Mouse (Mus musculus) gastrocnemius, postnatal 25 days (tissue): ENCODE results near the gene Ror1. TPM values are rescaled to one million over a fixed set of nuclear protein-coding genes. Genes with fewer than 3 reads are reported as not detected.

Experiments
- DNase-seq: peaks from one replicate; pipeline ENCODE4 v3.0.0; 2022
- total RNA-seq, 2 experiments: library from RNA; stranded (reverse); gene quantifications; 1 replicate in 1 of 2; 2 replicates in 1 of 2; pipeline ENCODE4 v1.2.3; 2021

Gene Ror1
- total RNA-seq, 2 experiments from 2014 or later, result 1.9 to 2.4 TPM

- DNase-seq, result no peak
Observed at GRCm38 (mm10) chr4:100116366-100116765, 20.8 kb downstream of the Ror1 start.

DNA sequence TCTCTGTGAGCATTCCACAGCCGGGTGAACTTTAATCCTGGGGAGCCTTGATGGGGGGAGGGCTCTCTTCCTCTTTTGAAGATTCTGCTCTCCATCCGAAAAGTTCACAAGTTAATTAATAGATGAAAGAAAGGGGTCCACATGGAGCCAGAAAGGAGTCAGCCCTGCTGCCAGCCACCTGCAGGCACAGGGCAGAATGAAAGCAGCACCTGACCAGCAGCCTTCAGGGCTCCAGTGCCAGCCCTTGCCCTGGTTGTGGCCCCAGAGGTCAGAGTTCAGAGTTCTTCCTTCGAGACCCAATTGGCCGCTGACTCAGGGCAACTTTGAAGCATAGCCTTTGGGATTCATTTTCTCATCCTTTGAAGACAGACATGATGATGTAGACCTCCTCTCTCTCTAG is 23.1 kb downstream of the Ror1 start:
- no peak for DNase-seq

DNA sequence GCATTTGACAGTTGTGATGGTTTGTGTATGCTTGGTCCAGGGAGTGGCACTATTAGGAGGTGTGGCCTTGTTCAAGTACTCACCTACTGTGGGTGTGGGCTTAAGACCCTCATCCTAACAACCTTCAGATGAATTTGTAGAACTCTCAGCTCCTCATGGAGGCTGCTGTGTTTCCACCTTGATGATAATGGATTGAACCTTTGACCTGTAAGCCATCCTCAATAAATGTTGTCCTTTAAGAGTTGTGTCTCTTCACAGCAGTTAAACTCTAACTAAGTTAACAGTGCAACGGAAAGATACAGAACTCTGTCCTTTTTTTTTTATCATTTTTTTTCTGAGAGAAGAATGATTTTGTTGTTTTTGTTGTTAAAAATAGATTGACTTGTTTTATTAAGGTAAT is 23.8 kb downstream of the Ror1 start:
- no peak for DNase-seq

- no peak for DNase-seq
Observed at GRCm38 (mm10) chr4:100120547-100120946, 25.0 kb downstream of the Ror1 start.

- no peak for DNase-seq
Observed at GRCm38 (mm10) chr4:100122436-100122835, 26.8 kb downstream of the Ror1 start.

DNA sequence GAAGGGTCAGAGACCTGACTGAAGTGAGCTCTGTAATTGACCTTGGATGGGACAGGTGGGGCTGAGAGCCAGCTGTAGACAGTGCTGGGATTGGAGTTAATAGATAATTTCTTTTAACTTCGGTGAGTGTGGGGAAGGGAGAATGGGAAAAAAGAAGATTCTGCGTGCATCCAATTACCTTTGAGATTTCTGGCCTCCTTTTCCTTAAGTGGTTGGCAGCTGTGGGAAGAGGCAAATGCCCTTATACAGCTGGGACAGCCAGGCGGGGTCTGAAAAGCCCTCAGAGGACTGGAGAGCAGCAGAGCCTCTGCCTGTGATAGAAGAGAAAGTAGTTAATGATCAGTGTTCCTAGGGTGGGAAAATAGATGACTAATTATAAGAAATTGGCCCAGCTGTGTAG is 27.9 kb downstream of the Ror1 start:
- no peak for DNase-seq

GRCm38 (mm10) chr4:100124056-100124455 is 28.5 kb downstream of the Ror1 start:
- DNase-seq, result no peak

DNA sequence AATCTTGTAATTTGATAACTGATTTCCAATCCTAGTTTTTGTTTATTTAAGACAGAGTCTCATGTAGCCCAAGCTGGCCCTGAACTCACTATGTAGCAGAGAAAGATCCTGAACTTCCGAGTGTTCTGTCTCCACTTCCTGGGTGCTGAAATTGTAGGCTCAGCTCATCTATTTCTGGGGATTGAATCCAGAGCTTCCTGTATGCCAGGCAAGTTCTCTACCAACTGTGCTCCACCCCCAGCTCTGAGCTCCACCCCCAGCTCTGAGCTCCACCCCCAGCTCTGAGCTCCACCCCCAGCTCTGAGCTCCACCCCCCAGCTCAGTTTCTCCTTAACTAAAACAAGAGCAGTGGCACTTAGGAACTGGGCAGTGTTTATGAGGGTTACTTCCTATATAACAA is 29.3 kb downstream of the Ror1 start:
- no peak for DNase-seq

- DNase-seq, result no peak
Observed at GRCm38 (mm10) chr4:100126531-100127310, 31.1 kb downstream of the Ror1 start.

DNA sequence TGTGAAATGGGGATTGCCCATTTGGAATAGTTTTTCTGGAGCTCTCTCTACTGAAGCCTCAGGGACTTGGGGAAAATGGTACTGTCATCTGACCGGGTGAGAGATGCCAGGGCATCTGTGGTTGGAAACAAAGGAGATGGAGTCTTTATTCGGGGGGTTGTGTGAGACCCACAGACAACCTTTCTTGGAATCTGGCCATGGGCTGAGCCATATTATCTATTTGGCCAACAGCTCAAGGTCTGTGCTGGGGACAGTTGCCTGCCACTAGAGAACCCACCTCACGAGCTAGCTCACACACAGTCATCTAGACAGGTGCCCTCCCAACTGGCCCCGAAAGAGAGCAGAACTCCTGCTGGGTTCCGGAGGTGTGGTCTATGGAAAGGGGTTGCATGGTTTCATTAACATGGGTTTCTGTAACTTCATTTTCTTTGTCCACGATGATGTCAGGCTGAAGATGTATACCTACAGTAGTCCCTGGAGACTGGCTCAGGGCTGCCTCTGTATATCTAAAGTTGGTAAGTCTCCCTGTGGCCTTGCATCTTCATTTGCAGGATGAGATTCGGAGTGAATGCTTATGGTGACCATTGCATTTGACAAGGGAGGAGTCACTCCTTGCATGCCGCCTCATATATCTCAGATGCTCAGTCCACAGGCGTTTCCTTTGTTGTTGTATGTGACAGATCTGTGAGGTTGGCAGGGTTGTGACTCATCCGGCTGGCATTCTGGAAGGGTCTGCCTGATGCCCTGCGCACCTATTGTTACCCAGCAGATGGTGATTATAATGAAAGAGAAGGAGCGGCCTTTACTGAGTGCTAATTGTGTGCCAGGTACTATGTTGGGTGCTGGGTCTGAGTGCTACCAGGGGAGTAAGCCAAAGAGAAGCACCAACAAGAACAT is 32.7 kb downstream of the Ror1 start:
- DNase-seq, result no peak

GRCm38 (mm10) chr4:100129201-100129600 is 33.6 kb downstream of the Ror1 start:
- no peak for DNase-seq

GRCm38 (mm10) chr4:100130771-100131475 is 35.3 kb downstream of the Ror1 start:
- DNase-seq, result no peak

GRCm38 (mm10) chr4:100131488-100131887 is 35.9 kb downstream of the Ror1 start:
- no peak for DNase-seq

GRCm38 (mm10) chr4:100132261-100132660 is 36.7 kb downstream of the Ror1 start:
- DNase-seq, result no peak

DNA sequence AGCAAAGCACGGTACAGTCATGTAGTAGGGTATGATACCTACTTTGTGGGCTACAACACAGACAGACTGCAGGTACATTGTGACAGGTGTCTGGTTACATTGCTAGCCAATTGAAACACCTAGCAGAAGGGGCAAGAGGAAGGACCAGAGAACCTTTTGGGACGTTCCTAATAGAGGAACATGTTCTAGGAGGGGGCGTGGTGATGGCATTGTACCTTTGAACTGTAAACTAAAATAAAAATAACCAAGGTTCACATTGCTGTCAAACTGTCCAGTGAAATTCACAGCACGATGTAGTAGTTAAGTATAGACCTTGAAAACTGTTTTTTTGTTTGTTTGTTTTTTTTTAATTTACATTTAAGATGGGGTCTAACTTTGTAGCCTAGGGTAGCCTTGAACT is 40.5 kb downstream of the Ror1 start:
- DNase-seq, result no peak

- no peak for DNase-seq
Observed at GRCm38 (mm10) chr4:100137102-100137835, 41.7 kb downstream of the Ror1 start.

GRCm38 (mm10) chr4:100141626-100142025 is 46.0 kb downstream of the Ror1 start:
- no peak for DNase-seq

DNA sequence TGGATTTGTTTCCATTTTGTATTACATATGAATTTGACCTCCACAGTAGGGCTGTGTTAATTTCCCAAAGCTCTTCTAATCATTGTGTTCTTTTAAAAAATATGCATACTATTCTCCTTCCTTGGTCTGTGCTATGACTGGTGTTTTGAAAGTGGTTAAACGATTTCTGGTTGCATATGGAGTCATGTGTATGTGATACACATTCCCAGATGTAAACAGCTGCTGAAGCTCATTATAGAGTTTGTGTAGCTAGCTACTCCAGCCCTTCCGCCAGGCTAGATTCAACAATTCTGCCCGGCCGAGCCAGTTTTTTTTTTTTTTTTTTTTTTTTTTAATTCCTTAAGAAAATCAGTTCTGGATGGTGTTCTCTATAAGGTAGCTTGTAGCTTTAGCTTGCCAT is 49.2 kb downstream of the Ror1 start:
- DNase-seq, result no peak

GRCm38 (mm10) chr4:100150797-100151196 is 55.2 kb downstream of the Ror1 start:
- no peak for DNase-seq

DNA sequence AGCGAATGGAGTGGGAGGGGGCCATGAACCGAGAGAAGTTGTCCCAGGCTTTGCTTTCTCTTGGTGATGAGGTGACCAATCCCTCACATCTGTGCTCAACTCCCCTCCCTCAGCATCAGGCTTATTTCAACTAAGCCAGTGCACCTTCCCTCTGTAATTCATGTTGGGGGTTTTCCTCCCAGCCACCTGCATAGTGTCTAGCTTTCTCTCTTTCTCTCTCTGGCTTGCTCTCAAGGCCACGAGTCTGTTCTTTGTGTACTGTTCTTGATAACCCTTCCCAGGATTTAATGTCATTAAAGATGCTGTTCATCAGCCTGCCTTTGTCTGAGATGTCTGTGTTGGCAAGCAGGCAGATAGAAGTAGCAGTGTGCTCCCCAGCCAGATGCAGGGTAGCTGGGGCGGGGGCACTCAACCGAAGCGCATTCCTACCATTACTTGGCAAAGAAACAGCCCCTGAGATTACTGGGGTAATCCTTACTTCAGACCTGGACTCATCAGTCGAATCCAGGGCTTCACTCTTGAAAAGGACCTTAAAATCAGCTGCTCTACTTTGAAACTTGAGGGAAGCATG is 59.1 kb downstream of the Ror1 start:
- DNase-seq, result no peak

DNA sequence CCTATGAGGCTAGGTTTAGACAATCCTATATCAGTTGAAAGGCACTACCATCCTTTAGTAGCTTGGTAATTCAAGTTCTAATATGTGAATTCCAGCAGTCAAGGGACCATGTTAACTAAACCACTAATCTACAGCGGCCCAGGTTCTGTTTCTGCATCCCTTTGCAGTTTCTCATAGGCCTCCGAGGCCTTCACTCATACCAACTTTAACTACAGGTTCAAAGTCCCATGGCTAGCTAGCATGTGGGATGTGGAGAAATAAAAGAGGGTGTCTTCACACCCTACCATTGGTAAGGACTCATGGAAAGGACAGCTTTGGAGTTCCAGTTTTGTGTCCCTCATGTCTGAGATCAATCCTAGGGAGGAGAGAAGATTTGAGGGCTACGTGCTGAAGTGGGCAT is 60.1 kb downstream of the Ror1 start:
- DNase-seq, result no peak

DNA sequence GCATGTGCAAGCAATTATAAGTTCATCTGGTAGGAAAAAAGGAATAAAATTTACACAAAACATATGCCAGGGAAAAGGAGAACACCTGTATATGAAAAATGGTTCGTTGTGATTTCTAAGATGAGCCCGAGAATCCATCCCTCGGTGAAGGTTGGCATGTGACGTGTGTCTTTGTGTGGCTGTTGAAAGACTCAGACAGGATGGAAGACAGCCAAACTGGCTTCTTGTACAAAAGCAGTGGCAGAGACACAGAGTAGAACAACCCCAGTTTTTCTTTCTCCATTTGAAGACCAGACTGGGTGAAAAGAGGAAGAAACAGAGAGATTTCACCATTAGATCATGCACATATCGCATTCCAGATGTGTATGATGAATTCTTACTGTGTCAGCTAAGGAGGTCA is 62.8 kb downstream of the Ror1 start:
- DNase-seq, result no peak
